Mouse (Mus musculus): ENCODE data around the gene Myo18b.

GRCm38 (mm10) chr5:112700794-112701193, 195.4 kb downstream of the Myo18b start:
- TF ChIP-seq POLR2A (IDR thresholded peaks at IDR 0.05; ENCODE audit: borderline replicate concordance, control insufficient read depth, low read depth, low read length) (no peak), CTCF (IDR thresholded peaks at IDR 0.05; ENCODE audit: control insufficient read depth, insufficient read depth, low read length) (no peak)
